Mouse (Mus musculus) G1E (cell line): Measurements from ENCODE around the gene Tssk6. TPM values are rescaled to one million over a fixed set of nuclear protein-coding genes. Genes with fewer than 3 reads are reported as not detected.
A peak's percentile ranks its signal among the peaks of the same experiment; 100 is the strongest.

Source experiments
- ATAC-seq: 2 replicates; pipeline ENCODE4 v1.8.0; 2016; ENCODE audit warnings: mild to moderate bottlenecking; ENCODE audit not compliant: insufficient number of reproducible peaks, poor library complexity, low FRiP score, severe bottlenecking; ENCODE audit errors: extremely low read depth
- DNase-seq: peaks from one replicate; pipeline ENCODE4 v3.0.0; 2012; ENCODE audit warnings: low spot score
- H3K27me3 ChIP-seq: 2 replicates; pipeline ENCODE4 v1.6.1; 2012; ENCODE audit warnings: mild to moderate bottlenecking, low read length, inconsistent platforms; ENCODE audit not compliant: insufficient read depth
- H3K36me3 ChIP-seq: replicated peaks from 2 replicates; pipeline ENCODE3; 2012; ENCODE audit warnings: mild to moderate bottlenecking, inconsistent platforms
- H3K4me1 ChIP-seq: 2 replicates; pipeline ENCODE4 v1.6.1; 2012; ENCODE audit warnings: low read depth, low read length, inconsistent platforms, mixed read lengths; ENCODE audit not compliant: insufficient read depth
- H3K4me3 ChIP-seq: 2 replicates; pipeline ENCODE4 v1.5.1; 2012; ENCODE audit warnings: low read depth, mild to moderate bottlenecking, inconsistent platforms, low read length, moderate library complexity, mixed read lengths
- H3K9me3 ChIP-seq: replicated peaks from 2 replicates; pipeline ENCODE4 v1.6.1; 2012; ENCODE audit warnings: inconsistent platforms
- CTCF ChIP-seq: IDR thresholded peaks from 2 replicates; pipeline ENCODE4 v1.5.1; 2012; ENCODE audit warnings: low read depth, low read length, inconsistent platforms, mixed read lengths
- GATA1 ChIP-seq: IDR thresholded peaks from 2 replicates; pipeline ENCODE4 v1.6.1; 2012; ENCODE audit warnings: borderline replicate concordance, low read length, inconsistent platforms, mixed read lengths
- GATA2 ChIP-seq: IDR thresholded peaks from 2 replicates; pipeline ENCODE4 v1.6.1; 2012; ENCODE audit warnings: low read depth, low read length, inconsistent platforms, borderline replicate concordance
- POLR2AphosphoS5 ChIP-seq: IDR thresholded peaks from 2 replicates; pipeline ENCODE4 v1.6.1; 2012; ENCODE audit warnings: low read depth, low read length, inconsistent platforms; ENCODE audit not compliant: insufficient replicate concordance
- TAL1 ChIP-seq: conservative IDR thresholded peaks from 2 replicates; pipeline ENCODE4 v1.6.1; 2012; ENCODE audit warnings: low read depth, low read length, inconsistent platforms, mixed read lengths
- polyA plus RNA-seq: library from polyadenylated mRNA; stranded (reverse); fragments of >175 nt; gene quantifications from 2 replicates; pipeline ENCODE4 v1.2.3, GENCODE M21; 2012
- total RNA-seq, 2 experiments: library from RNA; stranded (forward) in 1 of 2; stranded (reverse) in 1 of 2; fragments of 200-1000 nt in 1 of 2; fragments of >200 nt in 1 of 2; fragmentation: Nextera tagmentation in 1 of 2; gene quantifications; 2 replicates each; pipeline ENCODE4 v1.2.3; 2014 to 2017

The Tssk6 gene
- total and polyA plus RNA-seq, 3 experiments: 0.15 to 0.22 TPM; not detected in 1

GRCm38 (mm10) chr8:69919876-69920662, 18.1 kb downstream of the Tssk6 start:
- DNase-seq: peak; percentile 83
- no peaks in the 10 kb centered on the region for H3K27me3 ChIP-seq
- ATAC-seq: peak; percentile 74
- peaks cover 91% of the 10 kb centered on the region for H3K36me3 ChIP-seq
- peak overlapping the region; percentile 4; the same call in 1 of the 2 replicates for H3K4me3 ChIP-seq
- H3K4me1 ChIP-seq: peaks cover 56% of the 10 kb centered on the region
- no peaks in the 10 kb centered on the region for H3K9me3 ChIP-seq
- TF ChIP-seq CTCF (no peak), POLR2AphosphoS5 (no peak), GATA2 (no peak), GATA1 (no peak), TAL1 (no peak)

DNA sequence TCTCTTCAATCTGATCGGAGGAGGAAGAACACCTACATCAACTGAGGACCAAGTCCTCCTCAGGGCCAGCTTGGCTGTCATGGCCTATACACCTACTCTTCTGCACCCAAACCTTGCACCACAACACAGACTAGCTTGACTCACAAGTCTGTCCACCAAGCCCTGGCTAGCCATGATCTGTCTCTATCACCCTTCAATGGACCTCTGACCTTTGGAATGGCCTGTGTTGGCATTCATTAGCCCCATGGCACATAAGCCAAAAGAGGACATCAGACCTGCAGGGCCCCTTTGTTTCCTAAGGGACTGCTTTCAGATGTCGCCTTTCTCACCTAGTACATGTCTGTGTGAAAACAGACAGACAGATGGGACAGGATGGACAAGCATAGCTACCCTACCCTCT, 19.2 kb downstream of the Tssk6 start:
- H3K4me1 ChIP-seq: peaks cover 56% of the 10 kb centered on the region
- no peak for ATAC-seq
- H3K4me3 ChIP-seq: peak overlapping the region; percentile 1; the same call in 1 of the 2 replicates
- no peak for DNase-seq
- no peaks in the 10 kb centered on the region for H3K9me3 ChIP-seq
- H3K27me3 ChIP-seq: no peaks in the 10 kb centered on the region
- no peak for TF ChIP-seq GATA2
- TF ChIP-seq CTCF: no peak
- no peak for TF ChIP-seq POLR2AphosphoS5
- TF ChIP-seq GATA1: no peak
- no peak for TF ChIP-seq TAL1
- H3K36me3 ChIP-seq: peaks cover 91% of the 10 kb centered on the region

- H3K9me3 ChIP-seq: no peaks in the 10 kb centered on the region
- DNase-seq (no peak), ATAC-seq (no peak)
- H3K4me3 ChIP-seq: no peak overlapping the region
- H3K36me3 ChIP-seq: peaks cover 91% of the 10 kb centered on the region
- H3K4me1 ChIP-seq: peaks cover 52% of the 10 kb centered on the region
- TF ChIP-seq GATA1 (no peak), GATA2 (no peak), CTCF (no peak), POLR2AphosphoS5 (no peak), TAL1 (no peak)
- H3K27me3 ChIP-seq: no peaks in the 10 kb centered on the region
Observed at GRCm38 (mm10) chr8:69923986-69924385, 22.0 kb downstream of the Tssk6 start.

GRCm38 (mm10) chr8:69926901-69927300, 24.9 kb downstream of the Tssk6 start:
- TF ChIP-seq GATA2: no peak
- no peak for TF ChIP-seq TAL1
- TF ChIP-seq POLR2AphosphoS5: no peak
- no peak for TF ChIP-seq CTCF
- TF ChIP-seq GATA1: no peak
- DNase-seq (no peak), ATAC-seq (no peak)
- H3K4me3 ChIP-seq: no peak overlapping the region
- H3K9me3 ChIP-seq: no peaks in the 10 kb centered on the region
- peaks cover 87% of the 10 kb centered on the region for H3K36me3 ChIP-seq
- H3K27me3 ChIP-seq: no peaks in the 10 kb centered on the region
- peaks cover 25% of the 10 kb centered on the region for H3K4me1 ChIP-seq

DNA sequence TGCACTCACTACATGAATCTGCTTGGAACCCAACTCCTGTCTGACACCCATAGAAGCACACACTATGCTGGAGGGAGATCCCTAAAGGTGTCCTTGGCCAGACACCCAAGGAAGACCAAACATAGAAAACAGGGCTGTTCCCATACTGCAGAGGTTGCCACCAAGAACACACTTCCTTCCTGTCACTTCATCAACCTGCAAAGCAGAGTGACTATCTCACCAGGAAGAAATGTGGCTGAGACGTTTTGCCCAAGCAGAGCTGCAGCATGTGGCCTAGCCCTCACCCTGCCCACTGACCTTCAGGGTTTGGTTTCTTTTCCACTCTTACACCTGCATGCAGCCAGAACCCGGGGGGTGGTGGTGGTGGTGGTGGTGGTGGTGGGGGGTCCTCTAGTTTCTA, 31.8 kb downstream of the Tssk6 start:
- DNase-seq: no peak
- Histone ChIP-seq H3K36me3 (peaks cover 90% of the 10 kb centered on the region), H3K4me1 (peaks cover 27% of the 10 kb centered on the region), H3K9me3 (no peaks in the 10 kb centered on the region), H3K4me3 (no peak overlapping the region), H3K27me3 (no peaks in the 10 kb centered on the region)
- TF ChIP-seq POLR2AphosphoS5 (no peak), GATA1 (no peak), TAL1 (no peak), CTCF (no peak), GATA2 (no peak)
- ATAC-seq: no peak

GRCm38 (mm10) chr8:69934582-69934981, 32.6 kb downstream of the Tssk6 start:
- H3K36me3 ChIP-seq: peaks cover 88% of the 10 kb centered on the region
- H3K9me3 ChIP-seq: no peaks in the 10 kb centered on the region
- TF ChIP-seq GATA1 (no peak), TAL1 (no peak), POLR2AphosphoS5 (no peak), GATA2 (no peak), CTCF (no peak)
- no peaks in the 10 kb centered on the region for H3K27me3 ChIP-seq
- DNase-seq: no peak
- H3K4me3 ChIP-seq: no peak overlapping the region
- H3K4me1 ChIP-seq: peaks cover 32% of the 10 kb centered on the region
- ATAC-seq: no peak
